ENCODE assay signal across 28 mouse cellular contexts in genomic region chr13:52921966-52922365, GRCm38 (mm10). TPM values are rescaled to one million over a fixed set of nuclear protein-coding genes. Genes with fewer than 3 reads are reported as not detected.
DNase-seq lines count a peak whose midpoint lies in the region; ATAC-seq and TF ChIP-seq lines count a peak whose summit lies in the region.
"Had no signal": no experiment of that assay in that cellular context is flagged by ENCODE, and none has a peak within 500 bp of the region (broad histone marks: within the 10 kb centered on the region; RNA-seq: fewer than 3 reads in every experiment).

No protein-coding gene starts in this region.

- no peak overlapping the region for H3K27ac ChIP-seq in forebrain, postnatal 0 days (ENCODE audit: low read depth, low read length)
- H3K27ac ChIP-seq: heart, embryonic 10.5 days; heart, embryonic 15.5 days; hindbrain, embryonic 14.5 days; limb, embryonic 10.5 days; limb, embryonic 15.5 days; liver, embryonic 14.5 days; macrophage; neural tube, embryonic 15.5 days had no signal

- H3K4me2 ChIP-seq in forebrain, postnatal 0 days (ENCODE audit: low read depth): no peak overlapping the region
- H3K4me2 ChIP-seq: heart, embryonic 15.5 days; hindbrain, embryonic 14.5 days; kidney, embryonic 15.5 days; limb, embryonic 15.5 days; neural tube, embryonic 15.5 days had no signal

- H3K9ac ChIP-seq in forebrain, postnatal 0 days: no peak overlapping the region
- H3K9ac ChIP-seq: heart, embryonic 15.5 days; hindbrain, embryonic 14.5 days; kidney, embryonic 15.5 days; limb, embryonic 15.5 days; liver, embryonic 14.5 days; neural tube, embryonic 15.5 days had no signal

- H3K4me1 ChIP-seq in forebrain, postnatal 0 days (ENCODE audit: insufficient read depth): no peaks in the 10 kb centered on the region
- H3K4me1 ChIP-seq: heart, embryonic 15.5 days had no signal

- DNase-seq in CD4-positive helper T cell, adult 2 months (ENCODE audit: low read depth, low spot score): peak; percentile 75
- peak; percentile 38 for DNase-seq in thymus, postnatal 25 days
- DNase-seq in heart, postnatal 36 days: no peak
- no peak for DNase-seq in heart, postnatal 10 days
- no peak for DNase-seq in gastrocnemius, adult 18-20 months (ENCODE audit: low spot score)
- no peak for DNase-seq in forebrain, postnatal 0 days
- DNase-seq: adrenal gland, adult 8-10 months; cerebellum, adult 18-20 months; cerebellum, postnatal 10 days; kidney, adult 18-20 months; kidney, postnatal 4 days; lung, adult 2 months; lung, postnatal 10 days; midbrain, embryonic 14.5 days; retina, postnatal 1 day; right cerebral cortex, postnatal 14 days had no signal

- intact Hi-C loops in heart, postnatal 36 days (cut with DNase I): no loop called here
- intact Hi-C loops in heart, postnatal 10 days (cut with DNase I): no loop called here

- H3K9me3 ChIP-seq in forebrain, postnatal 0 days (ENCODE audit: low read length): no peaks in the 10 kb centered on the region
- H3K9me3 ChIP-seq: heart, embryonic 10.5 days; heart, embryonic 15.5 days; kidney, embryonic 15.5 days; limb, embryonic 10.5 days; limb, embryonic 15.5 days; neural tube, embryonic 15.5 days had no signal

- H3K36me3 ChIP-seq in forebrain, postnatal 0 days (ENCODE audit: insufficient read depth): peaks cover 2% of the 10 kb centered on the region; the same call in 1 of the 2 replicates
- H3K36me3 ChIP-seq: kidney, embryonic 15.5 days had no signal

- ATAC-seq in CD4-positive, CD25-positive, alpha-beta regulatory T cell, adult 4 months: peak; percentile 94
- peak; percentile 89 for ATAC-seq in inflammation-experienced regulatory T-cells, adult 6 months
- no peak for ATAC-seq in forebrain, postnatal 0 days
- ATAC-seq: forebrain, embryonic 14.5 days had no signal

- WGBS in forebrain, postnatal 0 days: 92% methylated on average over 8 of the region's 8 CpGs

- no peak overlapping the region for H3K4me3 ChIP-seq in forebrain, postnatal 0 days (ENCODE audit: low read depth, low read length)
- H3K4me3 ChIP-seq: heart, embryonic 10.5 days; heart, embryonic 15.5 days; kidney, embryonic 15.5 days; limb, embryonic 10.5 days; limb, embryonic 15.5 days; neural tube, embryonic 15.5 days had no signal

- no peaks in the 10 kb centered on the region for H3K27me3 ChIP-seq in forebrain, postnatal 0 days (ENCODE audit: insufficient read depth, low read length)
- H3K27me3 ChIP-seq: heart, embryonic 15.5 days; kidney, embryonic 15.5 days; limb, embryonic 15.5 days; neural tube, embryonic 15.5 days had no signal

- TF ChIP-seq CTCF in forebrain, postnatal 0 days (IDR thresholded peaks at IDR 0.05; ENCODE audit: low read depth): no peak

RNA-seq across cellular contexts. Expression of gene Auh, which starts 7.5 kb away (rescaled TPM):
- polyA plus RNA-seq in CD4-positive, CD25-positive, alpha-beta regulatory T cell, adult 4 months (2017; shearing (Covaris generic)): 10 to 100 TPM; 32.7 to 47.4 TPM
- polyA plus RNA-seq in inflammation-experienced regulatory T-cells, adult 6 months (2017; shearing (Covaris generic)): 10 to 100 TPM; 25.0 to 28.2 (median 26.2) TPM
- 100 to 1,000 TPM; 139 to 141 TPM for total RNA-seq in heart, postnatal 36 days (2021)
- total RNA-seq in heart, postnatal 10 days (2021): 10 to 100 TPM; 74.1 to 75.8 TPM
- total RNA-seq in gastrocnemius, adult 18-20 months (2021): 10 to 100 TPM; 77.8 to 81.5 TPM
- total RNA-seq in forebrain, postnatal 0 days (2014; rRNA removed): 50.3 and 56.2 TPM in 2 replicates
- polyA plus RNA-seq in forebrain, postnatal 0 days (2015; fragmentation: Nextera tagmentation; extraction: Ambion mirVana): 55.3 and 58.7 TPM in 2 replicates

RNA-seq across cellular contexts. Expression of gene Nfil3, which starts 58.9 kb away (rescaled TPM):
- 1 to 10 TPM; 1.7 to 3.7 TPM for polyA plus RNA-seq in CD4-positive, CD25-positive, alpha-beta regulatory T cell, adult 4 months (2017; shearing (Covaris generic))
- polyA plus RNA-seq in inflammation-experienced regulatory T-cells, adult 6 months (2017; shearing (Covaris generic)): 1 to 10 TPM; 2.7 to 4.1 (median 3.8) TPM
- 10 to 100 TPM; 10.3 to 25.7 TPM for total RNA-seq in heart, postnatal 36 days (2021)
- total RNA-seq in heart, postnatal 10 days (2021): 10 to 100 TPM; 27.3 to 27.9 TPM
- 10 to 100 TPM; 73.2 to 88.2 TPM for total RNA-seq in gastrocnemius, adult 18-20 months (2021)
- total RNA-seq in forebrain, postnatal 0 days (2014; rRNA removed): 20.8 and 29.3 TPM in 2 replicates
- polyA plus RNA-seq in forebrain, postnatal 0 days (2015; fragmentation: Nextera tagmentation; extraction: Ambion mirVana): 36.8 and 37.7 TPM in 2 replicates

Comparison
In these comparisons a context has a peak if more than half of its experiments do, and no peak if none do; other contexts are left out.
1. DNase-seq: peak in CD4-positive helper T cell, adult 2 months (single experiment) and thymus, postnatal 25 days (single experiment); none in heart, postnatal 36 days (0 of 2), heart, postnatal 10 days (0 of 2), gastrocnemius, adult 18-20 months (single experiment) and forebrain, postnatal 0 days (single experiment).